Mouse (Mus musculus) MEL (cell line): Measurements from ENCODE around the gene Prkce. TPM values are rescaled to one million over a fixed set of nuclear protein-coding genes. Genes with fewer than 3 reads are reported as not detected.

Experiments
- DNase-seq: peaks from one replicate; pipeline ENCODE4 v3.0.0; 2011; ENCODE audit warnings: low read depth, low spot score
- H3K27ac ChIP-seq: 2 replicates; pipeline ENCODE4 v1.5.1; 2012; ENCODE audit warnings: low read depth, mild to moderate bottlenecking, control low read depth, low read length, moderate library complexity; ENCODE audit not compliant: control insufficient read depth
- H3K27me3 ChIP-seq, 2 experiments: fragments of 150-350 bp in 1 of 2; sonication (generic) in 1 of 2; 2 replicates each; pipeline ENCODE4 v1.6.1; 2012; ENCODE audit warnings: low read length in 2 of 2, mild to moderate bottlenecking in 2 of 2, improper control_type of control experiment in 1 of 2, moderate library complexity in 1 of 2; ENCODE audit not compliant: insufficient read depth in 2 of 2, control insufficient read depth in 1 of 2
- H3K36me3 ChIP-seq, 2 experiments: 2 replicates each; pipeline ENCODE4 v1.6.1; 2012 to 2014; ENCODE audit warnings: low read length in 2 of 2, improper control_type of control experiment in 1 of 2, inconsistent platforms in 1 of 2, mild to moderate bottlenecking in 1 of 2; ENCODE audit not compliant: insufficient read depth in 2 of 2, control insufficient read depth in 1 of 2
- H3K4me1 ChIP-seq, 2 experiments: fragments of 150-350 bp in 1 of 2; sonication (generic) in 1 of 2; 2 replicates each; pipeline ENCODE4 v1.6.1; 2012; ENCODE audit warnings: low read length in 2 of 2, improper control_type of control experiment in 1 of 2, mild to moderate bottlenecking in 1 of 2; ENCODE audit not compliant: insufficient read depth in 2 of 2, control insufficient read depth in 1 of 2
- H3K4me3 ChIP-seq, 2 experiments: fragments of 150-350 bp in 1 of 2; sonication (generic) in 1 of 2; 2 replicates each; pipeline ENCODE4 v1.5.1; 2012; ENCODE audit warnings: low read depth in 2 of 2, low read length in 2 of 2, mild to moderate bottlenecking in 2 of 2, moderate library complexity in 2 of 2, control low read depth in 1 of 2, improper control_type of control experiment in 1 of 2; ENCODE audit not compliant: control insufficient read depth in 1 of 2, insufficient read depth in 1 of 2
- H3K79me2 ChIP-seq: 2 replicates; pipeline ENCODE4 v1.6.1; 2012; ENCODE audit warnings: mild to moderate bottlenecking, low read length, moderate library complexity; ENCODE audit not compliant: control insufficient read depth, poor library complexity, insufficient read depth
- H3K9ac ChIP-seq: 2 replicates; pipeline ENCODE4 v1.6.1; 2012; ENCODE audit warnings: low read depth, mild to moderate bottlenecking, control low read depth, low read length, moderate library complexity; ENCODE audit not compliant: control insufficient read depth, poor library complexity, severe bottlenecking
- H3K9me3 ChIP-seq: fragments of 150-350 bp; sonication (generic); replicated peaks from 2 replicates; pipeline ENCODE4 v1.6.1; 2012; ENCODE audit warnings: mild to moderate bottlenecking, low read length, improper control_type of control experiment, moderate library complexity; ENCODE audit not compliant: insufficient read depth
- CHD2 ChIP-seq: IDR thresholded peaks from 2 replicates; pipeline ENCODE4 v1.6.1; 2011; ENCODE audit warnings: low read length, improper control_type of control experiment
- E2F4 ChIP-seq: IDR thresholded peaks from 2 replicates; pipeline ENCODE4 v1.6.1; 2011; ENCODE audit warnings: low read depth, low read length, improper control_type of control experiment, borderline replicate concordance
- ETS1 ChIP-seq: IDR thresholded peaks from 2 replicates; pipeline ENCODE4 v1.6.1; 2012; ENCODE audit warnings: low read depth, mild to moderate bottlenecking, inconsistent platforms, low read length, improper control_type of control experiment, moderate library complexity
- GATA1 ChIP-seq: IDR thresholded peaks from 2 replicates; pipeline ENCODE4 v1.6.1; 2011; ENCODE audit warnings: low read depth, low read length, improper control_type of control experiment
- MAX ChIP-seq: IDR thresholded peaks from 2 replicates; pipeline ENCODE4 v1.6.1; 2011; ENCODE audit warnings: low read length, improper control_type of control experiment
- MXI1 ChIP-seq: IDR thresholded peaks from 2 replicates; pipeline ENCODE4 v1.6.1; 2011; ENCODE audit warnings: mild to moderate bottlenecking, low read depth, low read length, improper control_type of control experiment
- MYB ChIP-seq: IDR thresholded peaks from 2 replicates; pipeline ENCODE4 v1.6.1; 2011; ENCODE audit warnings: mild to moderate bottlenecking, low read depth, low read length, improper control_type of control experiment
- POLR2AphosphoS5 ChIP-seq: IDR thresholded peaks from 2 replicates; pipeline ENCODE4 v1.6.1; 2012; ENCODE audit warnings: low read depth, borderline replicate concordance, mild to moderate bottlenecking, inconsistent platforms, low read length, moderate library complexity, mixed read lengths
- UBTF ChIP-seq: IDR thresholded peaks from 2 replicates; pipeline ENCODE4 v1.6.1; 2012; ENCODE audit warnings: low read depth, mild to moderate bottlenecking, inconsistent platforms, low read length, improper control_type of control experiment, moderate library complexity, borderline replicate concordance; ENCODE audit not compliant: insufficient read depth
- USF1 ChIP-seq: IDR thresholded peaks from 2 replicates; pipeline ENCODE4 v1.6.1; 2014; ENCODE audit warnings: low read depth, mild to moderate bottlenecking, inconsistent platforms, low read length, improper control_type of control experiment, moderate library complexity
- USF2 ChIP-seq, 2 experiments: IDR thresholded peaks; 2 replicates each; pipeline ENCODE4 v1.6.1; 2011 to 2012; ENCODE audit warnings: improper control_type of control experiment in 2 of 2, low read length in 2 of 2, borderline replicate concordance in 1 of 2, inconsistent platforms in 1 of 2, low read depth in 1 of 2, mild to moderate bottlenecking in 1 of 2; ENCODE audit not compliant: insufficient read depth in 1 of 2
- ZC3H11A ChIP-seq: IDR thresholded peaks from 2 replicates; pipeline ENCODE4 v1.6.1; 2012; ENCODE audit warnings: low read depth, mild to moderate bottlenecking, inconsistent platforms, low read length, improper control_type of control experiment
- ZMIZ1 ChIP-seq: IDR thresholded peaks from 2 replicates; pipeline ENCODE4 v1.6.1; 2012; ENCODE audit warnings: low read depth, mild to moderate bottlenecking, inconsistent platforms, low read length, improper control_type of control experiment, moderate library complexity
- polyA plus RNA-seq, 2 experiments: library from polyadenylated mRNA; stranded (reverse) in 1 of 2; unstranded in 1 of 2; fragments of >175 nt in 1 of 2; fragments of >200 nt in 1 of 2; gene quantifications; 2 replicates each; pipeline versions ENCODE4 v1.2.1 to v1.2.4; 2012; ENCODE audit warnings: low replicate concordance in 2 of 2, low read depth in 1 of 2; ENCODE audit not compliant: insufficient read length in 2 of 2, insufficient read depth in 1 of 2, missing spikeins in 1 of 2
- total RNA-seq: library from RNA; depleted of rRNA; stranded (reverse); fragments of 300-350 nt; gene quantifications from 2 replicates; pipeline ENCODE4 v1.2.3, GENCODE M21; 2012

The Prkce gene
- total and polyA plus RNA-seq, 3 experiments, result 3.0 to 5.3 TPM; not detected in 1

DNA sequence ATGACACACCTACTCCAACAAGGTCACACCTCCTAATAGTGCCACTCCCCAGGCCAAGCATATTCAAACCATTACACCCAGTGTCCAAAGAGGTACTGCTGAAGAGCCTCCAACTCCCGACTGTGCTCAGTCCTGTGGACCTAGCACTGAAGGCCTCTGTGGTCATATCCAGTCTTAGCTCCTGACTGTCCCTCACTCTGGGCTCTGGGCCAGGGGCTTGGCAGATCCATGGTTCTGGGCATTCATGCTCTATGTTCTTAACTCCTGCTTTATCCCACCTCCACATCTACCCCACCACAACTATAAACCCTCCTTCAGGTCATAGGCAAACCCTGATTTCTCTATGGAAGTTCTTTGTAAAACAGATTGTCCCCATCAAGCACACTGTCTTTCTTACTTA, 485.2 kb downstream of the Prkce start:
- no peak for TF ChIP-seq USF2 (IDR thresholded peaks at IDR 0.05; ENCODE audit: borderline replicate concordance in 1 of 2, insufficient read depth in 1 of 2, low read depth in 1 of 2, low read length in 2 of 2)
- no peak for TF ChIP-seq GATA1
- TF ChIP-seq POLR2AphosphoS5, result no peak
- no peak for TF ChIP-seq ZMIZ1
- no peak for TF ChIP-seq USF1
- no peak for TF ChIP-seq ZC3H11A
- no peak for TF ChIP-seq MAX
- Histone ChIP-seq H3K9ac (no peak overlapping the region), H3K9me3 (no peaks in the 10 kb centered on the region), H3K4me1 (no peaks in the 10 kb centered on the region), H3K36me3 (no peaks in the 10 kb centered on the region), H3K27ac (no peak overlapping the region), H3K79me2 (no peaks in the 10 kb centered on the region), H3K27me3 (no peaks in the 10 kb centered on the region), H3K4me3 (no peak overlapping the region)
- no peak for DNase-seq

DNA sequence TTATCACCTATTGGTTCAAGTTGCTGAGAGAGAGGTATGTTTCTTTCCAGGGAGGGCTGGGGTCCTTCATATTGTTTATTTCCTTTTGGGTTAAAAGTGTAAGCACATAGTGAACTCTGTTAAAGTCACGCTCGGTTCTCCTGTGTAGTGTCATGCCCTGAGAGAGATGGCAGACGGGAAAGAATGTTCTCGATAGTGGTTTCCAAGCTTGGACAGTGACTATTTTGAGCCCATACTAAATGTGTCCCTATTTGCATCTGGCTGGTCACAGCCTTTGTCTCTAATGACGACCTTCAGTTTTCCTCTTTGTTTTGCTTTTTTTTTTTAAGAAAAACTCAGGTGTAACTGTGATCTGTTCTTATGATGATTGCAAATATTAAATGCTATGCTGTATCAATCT, 488.8 kb downstream of the Prkce start:
- no peaks in the 10 kb centered on the region for H3K4me1 ChIP-seq
- TF ChIP-seq E2F4 (no peak), CHD2 (no peak), UBTF (no peak)
- TF ChIP-seq, all 39 proteins: peak for 0
- no peak overlapping the region for H3K4me3 ChIP-seq
- H3K79me2 ChIP-seq, result no peaks in the 10 kb centered on the region
- H3K9me3 ChIP-seq, result no peaks in the 10 kb centered on the region
- no peak overlapping the region for H3K27ac ChIP-seq
- H3K36me3 ChIP-seq, result no peaks in the 10 kb centered on the region
- no peak for DNase-seq
- H3K9ac ChIP-seq, result no peak overlapping the region
- H3K27me3 ChIP-seq, result 0 out of 4 replicates have a peak, but pooled peaks cover 0 to 1% of the 10 kb centered on the region in 2 experiments

- DNase-seq, result no peak
- H3K79me2 ChIP-seq, result no peaks in the 10 kb centered on the region
- H3K27ac ChIP-seq, result no peak overlapping the region
- H3K4me3 ChIP-seq, result no peak overlapping the region
- no peaks in the 10 kb centered on the region for H3K4me1 ChIP-seq
- no peak overlapping the region for H3K9ac ChIP-seq
- H3K9me3 ChIP-seq, result no peaks in the 10 kb centered on the region
- TF ChIP-seq MYB (no peak), MXI1 (no peak), ZMIZ1 (no peak), CHD2 (no peak), ETS1 (no peak)
- H3K27me3 ChIP-seq, result peaks cover 5 to 7% of the 10 kb centered on the region in 2 experiments; a peak in 3 of 4 replicates
- no peaks in the 10 kb centered on the region for H3K36me3 ChIP-seq
These were observed 494.7 kb downstream of the Prkce start for GRCm38 (mm10) chr17:86662301-86662700.
